Mouse (Mus musculus): Measurements from ENCODE around the gene Micu1.

DNA sequence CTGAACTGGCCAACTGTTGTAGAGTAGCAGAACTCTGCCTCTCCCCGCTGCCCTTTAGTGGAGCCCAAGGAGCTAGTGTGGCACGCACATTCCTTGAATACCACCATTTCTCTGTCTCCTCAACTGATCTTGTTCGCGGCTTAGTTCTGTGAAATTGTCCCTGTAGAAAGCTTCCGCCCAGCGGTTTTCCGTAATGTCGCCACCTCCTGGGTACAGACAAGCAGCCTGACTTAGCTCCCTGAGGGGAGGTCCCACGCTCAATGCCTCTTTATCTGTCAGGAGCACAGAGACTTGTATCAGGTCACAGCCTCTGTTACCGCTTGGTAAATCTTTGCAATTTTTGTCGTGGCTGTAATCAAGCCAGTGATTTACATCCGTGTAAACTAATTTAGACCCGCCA is 110.7 kb downstream of the Micu1 start:
- no peak for TF ChIP-seq POLR2A (IDR thresholded peaks at IDR 0.05; ENCODE audit: borderline replicate concordance, low read depth, low read length)
- no peak for TF ChIP-seq CTCF (IDR thresholded peaks at IDR 0.05; ENCODE audit: low read depth, low read length)

Data from bone marrow macrophage, adult 2 months (primary cell).